Mouse (Mus musculus) right cerebral cortex, postnatal 10 days (tissue): ENCODE results near the gene Tnfsfm13.
A peak's percentile ranks its signal among the peaks of the same experiment; 100 is the strongest.
"Not testable (repeated sequence)": the region's sequence is repeated elsewhere in the genome, so short reads cannot be mapped to it uniquely, and the experiment has no call there.

ENCODE experiments used
- DNase-seq, 2 experiments: peaks; one replicate each; pipeline ENCODE4 v3.0.0; 2021; ENCODE audit warnings: low spot score in 2 of 2

Tnfsfm13 gene

GRCm38 (mm10) chr11:69695361-69696181 lies at the start of gene Tnfsfm13, which contains the start of gene Tnfsf12:
Gene Tnfsfm13 (minus strand): TSS chr11:69696098.
Gene Tnfsf12 (minus strand): TSS chr11:69695849.
- peak in 1 of 2 experiments; percentile 68 for DNase-seq

GRCm38 (mm10) chr11:69731408-69731807 lies 35.5 kb upstream of the Tnfsfm13 start:
- DNase-seq = not testable (repeated sequence)

GRCm38 (mm10) chr11:69729063-69729462 lies 33.2 kb upstream of the Tnfsfm13 start:
- DNase-seq = no peak

- DNase-seq = no peak
These were observed 30.1 kb upstream of the Tnfsfm13 start for GRCm38 (mm10) chr11:69725951-69726350.

GRCm38 (mm10) chr11:69723074-69723473 lies 27.2 kb upstream of the Tnfsfm13 start:
- no peak for DNase-seq

- no peak for DNase-seq
These were observed 25.0 kb upstream of the Tnfsfm13 start for GRCm38 (mm10) chr11:69720852-69721251.

- DNase-seq = no peak
These were observed 23.5 kb upstream of the Tnfsfm13 start for GRCm38 (mm10) chr11:69719423-69719822.

- no peak for DNase-seq
These were observed 22.8 kb upstream of the Tnfsfm13 start for GRCm38 (mm10) chr11:69718661-69719060.

GRCm38 (mm10) chr11:69716953-69717352 lies 21.1 kb upstream of the Tnfsfm13 start:
- DNase-seq = no peak

GRCm38 (mm10) chr11:69715929-69716328 lies 20.0 kb upstream of the Tnfsfm13 start:
- DNase-seq = peak in 1 of 2 experiments; percentile 35

GRCm38 (mm10) chr11:69715482-69715881 lies 19.6 kb upstream of the Tnfsfm13 start:
- no peak for DNase-seq

- DNase-seq = no peak
These were observed 18.9 kb upstream of the Tnfsfm13 start for GRCm38 (mm10) chr11:69714636-69715329.

GRCm38 (mm10) chr11:69712954-69713672 lies 17.2 kb upstream of the Tnfsfm13 start:
- no peak for DNase-seq

GRCm38 (mm10) chr11:69711082-69711481 lies 15.2 kb upstream of the Tnfsfm13 start:
- no peak for DNase-seq

- DNase-seq = no peak
These were observed 14.6 kb upstream of the Tnfsfm13 start for GRCm38 (mm10) chr11:69710470-69710869.

- no peak for DNase-seq
These were observed 13.9 kb upstream of the Tnfsfm13 start for GRCm38 (mm10) chr11:69709554-69710446.

GRCm38 (mm10) chr11:69708614-69709265 lies 12.8 kb upstream of the Tnfsfm13 start:
- no peak for DNase-seq

- no peak for DNase-seq
These were observed 12.0 kb upstream of the Tnfsfm13 start for GRCm38 (mm10) chr11:69707873-69708381.

GRCm38 (mm10) chr11:69707480-69707847 lies 11.6 kb upstream of the Tnfsfm13 start:
- no peak for DNase-seq

- DNase-seq = peak; percentile 54
These were observed 11.0 kb upstream of the Tnfsfm13 start for GRCm38 (mm10) chr11:69706775-69707479.
